Mouse (Mus musculus) layer of hippocampus, postnatal 14 days (tissue): ENCODE measurements at regions not wholly inside any gene's neighbourhood (a gene's known extent, or its start where the extent isn't known, plus 50 kb on each side); places are given as distances from the start of the nearest gene placed in this dataset.

ENCODE experiments used
- DNase-seq, 2 experiments: peaks; one replicate each; pipeline ENCODE4 v3.0.0; 2021 to 2022; ENCODE audit warnings: low spot score in 2 of 2, mixed read lengths in 1 of 2

GRCm38 (mm10) chr8:26507611-26508070 lies 388.3 kb downstream of the Gm45692 start:
- DNase-seq: peak; percentile 52 to 71

- no peak for DNase-seq
Observed at GRCm38 (mm10) chr8:26509254-26509653, 389.9 kb downstream of the Gm45692 start.

- DNase-seq: no peak
Observed at GRCm38 (mm10) chr8:26513001-26513400, 393.7 kb downstream of the Gm45692 start.

DNA sequence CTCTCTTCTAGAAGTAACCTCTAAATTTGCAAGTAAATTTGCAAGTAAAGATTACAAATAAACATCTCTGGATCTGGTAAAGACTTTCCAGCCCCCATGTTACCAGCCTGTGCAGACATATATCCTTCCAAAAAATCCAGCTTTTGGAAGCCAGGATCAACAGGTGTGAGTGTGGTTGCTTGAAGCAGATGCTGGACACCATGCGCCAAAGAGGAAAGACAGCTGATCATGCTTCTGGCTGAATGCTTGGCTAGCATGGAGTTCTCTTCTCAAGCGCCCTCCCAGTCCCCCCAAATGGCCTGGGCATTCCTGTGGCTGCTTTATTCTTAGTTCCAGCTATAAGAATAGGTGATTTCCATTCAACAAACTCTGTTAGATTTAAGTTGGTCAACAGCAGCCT lies 404.9 kb downstream of the Gm45692 start:
- no peak for DNase-seq

DNA sequence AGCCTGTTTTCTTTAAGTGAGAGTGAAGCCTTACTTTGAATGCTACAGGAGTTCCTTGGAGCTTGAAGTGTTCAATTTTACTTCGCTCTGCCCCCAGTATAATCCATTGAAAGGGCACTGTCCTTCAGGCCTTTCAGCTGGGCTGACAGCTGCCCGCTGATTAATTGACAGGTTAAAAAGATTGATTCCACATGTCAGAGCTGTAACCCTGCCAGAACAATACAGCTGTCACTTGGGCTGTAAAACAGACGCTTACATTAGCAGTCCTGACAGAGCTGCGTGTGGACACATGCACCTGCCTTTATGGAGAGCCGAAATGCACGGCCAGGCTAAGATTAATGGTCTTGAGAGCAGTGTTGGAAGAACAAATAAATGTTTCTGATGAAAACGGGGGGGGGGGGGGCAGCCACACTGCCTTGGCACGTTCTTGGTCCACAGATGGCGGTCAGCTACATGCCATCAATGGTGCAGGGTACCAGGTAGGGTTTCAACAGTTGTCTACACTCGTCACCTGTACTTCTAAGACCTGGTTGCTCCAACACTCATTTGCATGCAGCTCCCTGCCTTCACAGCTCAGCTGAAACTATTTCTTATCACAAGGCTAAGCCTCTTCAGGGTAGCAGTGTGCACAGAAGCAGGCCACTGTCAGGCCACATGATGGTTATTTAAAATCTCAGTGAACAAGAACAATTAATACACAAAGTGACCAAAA lies 407.3 kb downstream of the Gm45692 start:
- no peak for DNase-seq

GRCm38 (mm10) chr8:26527186-26527580 lies 407.8 kb downstream of the Gm45692 start:
- DNase-seq: no peak

GRCm38 (mm10) chr8:26529921-26530320 lies 410.6 kb downstream of the Gm45692 start:
- no peak for DNase-seq

GRCm38 (mm10) chr8:26533444-26534421 lies 414.4 kb downstream of the Gm45692 start:
- DNase-seq: peak; percentile 41 to 52

- no peak for DNase-seq
Observed at GRCm38 (mm10) chr8:26535816-26536215, 416.5 kb downstream of the Gm45692 start.

GRCm38 (mm10) chr8:26553691-26554090 lies 423.4 kb upstream of the Zfp703 start:
- DNase-seq: no peak

DNA sequence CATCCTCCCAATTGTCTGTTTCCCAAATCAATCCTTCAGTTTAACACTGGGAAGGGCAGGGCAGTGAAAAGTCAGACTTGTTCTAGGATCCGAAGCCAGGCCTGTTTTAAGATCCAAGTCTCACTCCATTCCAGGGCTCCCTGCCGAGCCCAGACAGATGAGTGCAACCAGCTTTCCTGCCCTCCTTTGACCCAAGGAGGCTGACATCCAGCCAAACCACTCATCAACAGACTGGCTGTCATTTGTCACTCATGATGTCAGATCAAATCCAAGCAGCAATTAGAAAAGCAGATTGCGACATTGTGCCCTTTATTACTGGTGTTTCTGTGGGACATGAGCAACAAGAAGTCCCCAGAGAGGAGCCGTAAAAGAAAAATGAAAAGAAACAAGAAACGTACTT lies 417.9 kb upstream of the Zfp703 start:
- no peak for DNase-seq

DNA sequence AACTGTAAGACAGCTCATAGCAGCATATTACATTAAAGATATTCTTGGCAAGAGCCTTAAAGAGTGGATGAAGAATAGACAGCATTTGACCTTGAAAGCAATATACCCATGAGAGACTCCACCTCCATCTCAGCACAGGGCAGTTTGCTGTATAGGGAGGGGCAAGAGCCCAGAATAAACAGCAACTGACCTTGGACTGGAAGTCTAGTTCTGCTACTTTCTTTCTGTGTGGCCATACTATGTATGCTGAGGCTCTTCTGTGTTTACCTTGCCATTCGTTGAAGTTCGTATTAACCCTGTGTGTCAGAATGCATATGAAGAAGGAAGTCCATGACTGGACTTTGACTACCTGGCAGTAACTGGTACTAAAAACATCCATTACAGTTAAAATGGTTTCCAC lies 414.0 kb upstream of the Zfp703 start:
- DNase-seq: no peak

DNA sequence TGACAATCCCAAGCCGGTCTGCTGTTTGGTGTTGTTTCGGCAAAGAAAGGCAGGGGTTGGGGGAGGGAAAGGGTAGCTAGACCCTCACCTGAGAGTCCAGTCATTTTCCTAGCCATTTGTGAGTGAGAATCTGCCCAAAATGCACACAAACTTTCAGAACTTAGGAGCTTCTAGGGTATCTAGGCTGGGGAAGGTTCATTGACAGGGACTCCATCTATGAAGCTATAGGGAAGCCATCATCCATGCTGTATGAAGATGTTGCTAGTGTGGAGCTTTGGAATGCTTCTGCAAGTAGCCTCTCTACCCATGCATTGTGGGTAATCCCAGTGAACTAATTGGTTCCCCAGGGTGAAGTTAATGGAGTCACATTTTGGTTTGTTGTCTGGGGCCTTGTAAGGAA lies 412.9 kb upstream of the Zfp703 start:
- no peak for DNase-seq

DNA sequence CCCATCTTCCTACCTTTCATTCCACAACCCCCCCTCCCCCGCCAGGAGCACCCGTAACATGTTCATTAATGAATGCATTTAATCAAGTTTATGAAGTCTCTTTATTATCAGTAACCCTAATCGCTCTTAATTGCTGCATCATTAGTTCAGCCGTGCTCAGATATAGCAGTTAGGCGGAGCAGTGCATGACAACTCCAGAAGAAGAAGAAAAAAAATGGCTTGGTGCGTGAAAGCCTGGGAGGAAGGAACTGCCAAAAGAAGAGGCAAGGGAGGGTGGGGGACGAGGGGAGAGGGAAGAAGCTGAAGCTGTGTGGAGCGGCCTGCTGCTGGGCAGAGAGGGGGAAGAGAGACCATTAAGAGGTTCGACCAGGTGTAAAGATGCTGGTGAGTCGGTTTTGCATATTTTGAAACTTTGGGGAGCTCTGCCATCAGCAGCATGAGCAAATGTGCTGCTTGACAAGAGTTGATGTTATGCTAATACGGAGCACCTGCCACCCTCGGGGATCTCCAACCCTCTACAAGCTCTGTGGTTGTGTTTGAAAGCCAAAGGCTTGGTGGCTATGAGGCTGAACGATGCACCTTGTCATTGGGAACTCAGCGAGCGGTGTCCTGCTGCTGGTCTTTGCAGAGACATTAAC lies 408.6 kb upstream of the Zfp703 start:
- no peak for DNase-seq

DNA sequence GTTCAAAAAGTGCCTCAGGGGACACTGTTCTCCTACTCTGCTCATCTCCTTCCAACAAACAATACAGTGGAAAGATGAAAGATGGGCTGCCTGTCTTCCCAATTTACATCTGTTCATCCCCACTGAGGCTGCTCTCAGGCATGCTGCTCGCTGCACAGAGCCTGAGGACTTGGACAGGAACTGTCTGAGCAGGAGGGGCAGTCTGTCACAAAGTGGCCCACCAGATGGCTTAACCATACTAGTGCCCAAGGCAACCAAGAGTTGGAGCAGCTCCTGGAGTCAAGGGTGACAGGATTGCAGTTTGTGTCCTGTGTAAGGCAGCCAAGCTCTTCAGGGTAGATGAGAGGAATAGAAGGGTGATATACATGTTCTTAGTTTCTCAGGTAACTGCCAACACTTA lies 388.3 kb upstream of the Zfp703 start:
- peak in 1 of 2 experiments; percentile 21 for DNase-seq

DNA sequence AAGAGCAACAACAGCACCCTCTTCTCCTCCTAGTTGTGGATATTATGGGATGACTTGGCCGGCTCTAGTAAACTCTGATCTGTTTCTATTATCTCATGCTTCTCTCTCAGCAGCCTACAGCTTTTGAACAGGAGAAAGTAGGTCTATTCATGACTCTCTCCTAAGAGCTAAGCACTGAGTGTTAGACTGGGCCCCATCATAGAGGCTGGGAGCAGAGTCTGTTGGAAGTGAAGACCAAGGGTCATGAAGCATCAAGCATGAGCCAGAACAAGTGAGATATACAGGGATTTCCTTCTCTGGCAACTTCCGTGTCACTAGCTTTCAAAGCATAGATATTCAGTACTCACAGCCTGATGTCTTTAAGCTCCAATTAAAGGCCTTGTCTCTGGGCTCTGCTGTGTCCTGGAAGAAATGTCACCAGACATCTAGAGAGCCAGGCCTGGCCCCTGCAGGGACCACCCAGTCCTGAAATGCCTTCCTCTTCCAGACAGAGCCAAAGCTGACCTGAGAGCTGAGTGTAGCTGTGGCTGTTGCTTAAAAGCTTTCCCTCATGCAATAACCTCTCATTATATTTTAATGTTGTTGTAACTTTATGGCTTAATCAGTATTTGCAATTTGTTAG lies 386.4 kb upstream of the Zfp703 start:
- DNase-seq: no peak

GRCm38 (mm10) chr8:26591266-26591665 lies 385.9 kb upstream of the Zfp703 start:
- DNase-seq: no peak

GRCm38 (mm10) chr8:26593536-26594368 lies 383.4 kb upstream of the Zfp703 start:
- peak in 1 of 2 experiments; percentile 49 for DNase-seq

- no peak for DNase-seq
Observed at GRCm38 (mm10) chr8:26594369-26594920, 382.7 kb upstream of the Zfp703 start.

- DNase-seq: no peak
Observed at GRCm38 (mm10) chr8:26595431-26596018, 381.6 kb upstream of the Zfp703 start.
